Mouse (Mus musculus): ENCODE data around the gene Ptma.

GRCm38 (mm10) chr1:86517076-86517475 is 9.4 kb upstream of the Ptma start:
- TF ChIP-seq CTCF (IDR thresholded peaks at IDR 0.05; ENCODE audit: low read depth, low read length) (no peak), POLR2A (IDR thresholded peaks at IDR 0.05; ENCODE audit: insufficient read depth, low read length) (no peak), EP300 (IDR thresholded peaks at IDR 0.05; ENCODE audit: insufficient read depth, low read depth, low read length) (no peak)
